Mouse (Mus musculus) skeletal muscle tissue, adult 2 months (tissue): Measurements from ENCODE around the gene Fam104a.
A peak's percentile ranks its signal among the peaks of the same experiment; 100 is the strongest.

Experiments used
- DNase-seq: peaks from one replicate; pipeline ENCODE4 v3.0.0-alpha.2; 2012; ENCODE audit warnings: low read depth, low spot score

The Fam104a gene

DNA sequence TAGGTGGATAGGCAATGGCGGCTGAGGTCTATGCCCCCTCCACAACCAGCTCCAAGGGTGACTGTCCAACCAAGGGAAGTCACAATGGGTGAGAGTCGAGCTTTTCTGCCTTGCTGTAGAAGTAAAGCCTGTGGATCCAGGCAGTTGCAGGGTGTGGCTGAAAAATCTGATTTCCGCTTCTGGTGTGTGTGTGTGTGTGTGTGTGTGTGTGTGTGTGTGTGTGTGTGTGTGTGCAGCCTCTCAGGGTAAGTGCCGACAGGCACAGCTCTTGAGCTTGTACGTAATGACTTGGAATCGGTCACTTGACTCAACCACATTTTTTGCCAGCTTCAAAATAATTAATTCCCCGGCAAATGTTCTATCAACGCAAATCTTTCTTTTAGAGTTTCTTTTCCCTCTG lies 52.7 kb downstream of the Fam104a start:
- no peak for DNase-seq

DNA sequence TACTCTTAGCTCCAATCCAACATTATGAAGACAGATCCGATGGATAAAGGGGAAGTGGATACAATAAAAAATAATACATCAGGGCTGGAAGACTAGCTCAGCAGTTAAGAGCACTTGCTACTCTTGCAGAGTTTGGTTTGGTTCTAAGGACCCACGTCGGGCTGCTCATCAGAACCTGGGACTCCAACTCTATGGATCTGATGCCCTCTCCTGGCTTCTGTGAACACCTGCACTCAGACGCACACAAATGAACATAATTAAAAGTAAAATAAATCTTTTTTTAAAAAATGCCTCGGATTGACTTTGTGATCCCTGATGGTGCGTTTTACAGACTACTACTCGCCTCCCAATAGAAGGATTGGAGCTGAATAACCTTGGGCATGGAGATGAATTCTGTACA lies 53.3 kb downstream of the Fam104a start:
- no peak for DNase-seq

DNA sequence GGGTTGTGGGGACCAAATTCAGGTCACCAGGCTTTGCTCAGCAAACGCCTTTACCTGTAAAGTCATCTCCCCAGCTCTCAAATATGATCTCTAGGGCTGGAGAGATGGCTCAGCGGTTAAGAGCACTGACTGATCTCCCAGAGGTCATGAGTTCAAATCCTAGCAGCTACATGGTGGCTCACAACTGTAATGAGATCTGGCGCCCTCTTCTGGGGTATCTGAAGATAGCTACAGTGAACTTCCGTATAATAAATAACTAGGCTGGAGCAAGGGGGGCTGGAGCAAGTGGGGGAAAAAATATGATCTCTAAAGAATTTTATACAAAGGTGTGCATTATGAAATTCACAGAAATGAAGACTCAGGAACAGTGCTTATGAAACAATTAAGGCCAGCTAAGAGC lies 56.2 kb downstream of the Fam104a start:
- no peak for DNase-seq

DNA sequence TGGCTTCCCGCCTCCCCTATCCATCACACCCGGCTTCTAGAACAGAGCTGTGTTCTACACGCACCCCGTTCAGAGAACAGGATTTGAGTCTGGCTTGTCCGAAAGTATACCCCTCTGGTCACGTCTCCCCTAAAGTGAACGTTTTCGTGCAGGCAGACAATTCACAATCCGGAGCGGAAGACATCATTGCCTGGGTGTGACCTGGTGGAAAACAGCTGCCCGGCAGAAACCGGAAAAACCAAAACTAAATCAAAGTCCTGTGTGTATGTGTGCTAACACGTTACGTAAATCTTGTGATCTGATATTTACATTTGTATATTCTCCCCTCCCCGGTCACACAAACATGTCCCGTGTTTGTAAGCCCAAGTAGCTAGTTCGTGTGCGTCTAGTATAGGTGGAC lies 58.5 kb downstream of the Fam104a start:
- DNase-seq, result no peak

DNA sequence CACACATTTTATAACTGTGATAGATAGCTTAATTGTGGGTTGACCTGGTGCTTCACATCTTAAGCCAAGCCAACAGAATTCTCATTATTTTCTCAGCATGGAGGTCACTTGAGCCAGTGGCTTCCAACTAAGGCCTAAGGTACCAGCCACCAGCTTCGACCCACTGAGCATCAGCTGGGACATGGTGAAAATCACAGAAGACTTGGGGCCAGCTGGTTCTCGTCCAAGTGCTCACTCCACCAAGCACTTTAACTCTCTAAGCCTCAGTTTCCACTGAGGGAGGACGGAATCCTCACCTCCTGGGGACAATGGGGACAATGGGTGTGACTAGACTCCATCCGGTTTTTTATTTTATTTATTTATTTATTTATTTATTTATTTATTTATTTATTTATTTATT lies 61.9 kb downstream of the Fam104a start:
- DNase-seq, result no peak

DNA sequence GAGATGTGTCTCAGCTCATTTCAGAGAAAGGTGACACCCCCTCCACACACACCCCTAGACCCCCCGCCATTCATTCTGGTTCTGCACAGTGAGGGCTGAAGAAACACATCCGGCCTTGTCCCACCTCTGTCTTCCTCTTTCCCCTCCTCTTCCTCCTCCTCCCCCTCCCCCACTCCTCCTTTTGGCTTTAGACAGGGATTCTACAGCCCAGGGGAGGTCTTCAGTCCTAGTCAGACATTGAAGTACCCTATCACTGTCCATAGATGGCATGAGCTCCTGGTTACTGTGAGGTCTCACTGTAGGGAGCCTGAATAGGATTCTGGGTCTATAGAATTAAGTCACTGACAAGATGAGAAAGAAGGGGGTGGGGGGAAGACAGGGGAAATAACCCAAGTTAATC lies 63.0 kb downstream of the Fam104a start:
- DNase-seq, result no peak

DNA sequence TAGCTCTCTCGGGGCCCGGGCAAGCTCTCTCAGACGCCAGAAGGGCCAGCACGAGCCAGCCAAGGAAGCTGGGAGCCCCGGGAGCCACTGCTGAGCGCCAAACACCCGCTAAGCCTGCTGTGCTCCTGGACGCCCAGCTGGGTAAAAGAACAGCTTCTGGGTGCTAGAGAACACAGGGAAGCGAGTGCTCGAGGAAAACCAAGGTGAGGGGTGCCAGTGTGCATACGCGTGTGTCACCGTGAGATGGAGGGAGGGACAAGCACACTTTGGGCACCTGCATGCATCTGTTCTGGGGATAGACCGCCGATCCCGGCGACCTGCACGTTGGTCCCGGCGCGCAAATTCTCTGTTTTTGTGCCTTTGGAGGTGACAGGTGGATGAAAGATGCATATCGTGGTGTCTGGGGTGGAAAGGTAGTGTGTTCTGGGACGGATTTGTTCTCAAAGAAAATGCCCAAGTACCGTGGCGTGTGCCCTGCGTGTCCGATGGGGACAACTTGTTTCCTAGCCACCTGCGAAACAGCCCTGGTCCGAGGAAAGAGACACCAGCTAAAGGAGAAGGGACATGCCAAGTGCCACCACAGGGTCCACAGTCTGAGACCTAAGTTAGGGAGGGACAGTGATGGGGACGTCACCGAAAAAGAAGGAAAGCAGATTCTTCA lies 64.4 kb downstream of the Fam104a start:
- DNase-seq, result no peak

DNA sequence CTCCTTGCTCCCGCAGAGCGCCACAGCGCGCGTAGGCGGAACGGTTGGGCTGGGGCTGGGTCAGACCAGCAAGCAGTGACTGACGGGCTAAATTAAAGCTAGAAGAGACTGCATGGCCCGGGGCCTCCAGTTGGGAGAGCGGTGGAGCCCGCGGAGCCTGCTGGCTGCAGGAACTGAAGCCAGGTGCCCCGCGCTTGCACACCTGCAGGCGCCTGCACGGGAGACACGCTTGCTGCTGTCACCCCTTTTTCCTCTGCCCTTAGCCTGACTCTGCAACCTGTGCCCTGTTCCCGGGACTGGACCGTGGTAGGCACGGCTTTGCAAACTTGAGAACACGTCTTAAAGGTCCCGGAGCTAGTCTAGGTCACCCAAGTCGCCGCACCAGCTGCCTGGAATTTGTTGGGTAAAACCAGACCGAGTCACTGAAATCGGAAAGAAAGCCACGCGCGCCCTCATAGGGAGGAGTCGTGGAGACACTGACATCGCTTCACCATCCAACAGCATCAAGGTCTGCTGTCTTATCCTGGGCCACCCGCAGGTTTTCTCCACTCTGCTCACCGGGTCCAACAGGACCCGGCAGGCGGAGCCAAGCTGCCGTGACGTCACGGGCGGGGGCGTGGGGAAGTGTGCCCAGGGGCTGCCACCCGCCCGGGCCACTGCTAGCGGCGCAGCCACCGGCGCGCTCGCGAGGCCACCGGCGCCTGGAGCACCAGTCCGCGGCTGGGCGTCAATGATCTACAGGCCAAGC lies 65.1 kb downstream of the Fam104a start, which contains the start of gene Sstr2:
Gene Sstr2 (plus strand): TSS at position 671 of the 748 bp plus-strand sequence.
- DNase-seq, result no peak

DNA sequence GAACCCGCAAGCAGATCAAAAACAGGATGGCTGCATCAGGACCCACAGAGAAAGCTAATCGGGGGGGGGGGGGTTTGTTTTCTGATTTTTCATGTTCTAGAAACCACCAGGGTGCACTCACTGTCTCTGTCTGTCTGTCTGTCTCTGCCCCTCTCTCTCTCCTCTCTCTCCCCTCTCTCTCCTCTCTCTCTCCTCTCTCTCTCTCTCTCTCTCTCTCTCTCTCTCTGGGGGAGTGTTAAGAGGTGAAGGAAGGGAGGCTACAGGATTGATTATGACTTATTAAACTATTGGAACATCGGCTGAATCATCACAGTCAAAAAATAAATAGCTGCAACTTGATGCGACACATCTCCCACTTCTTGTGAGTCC lies 65.7 kb downstream of the Fam104a start:
- DNase-seq, result no peak

DNA sequence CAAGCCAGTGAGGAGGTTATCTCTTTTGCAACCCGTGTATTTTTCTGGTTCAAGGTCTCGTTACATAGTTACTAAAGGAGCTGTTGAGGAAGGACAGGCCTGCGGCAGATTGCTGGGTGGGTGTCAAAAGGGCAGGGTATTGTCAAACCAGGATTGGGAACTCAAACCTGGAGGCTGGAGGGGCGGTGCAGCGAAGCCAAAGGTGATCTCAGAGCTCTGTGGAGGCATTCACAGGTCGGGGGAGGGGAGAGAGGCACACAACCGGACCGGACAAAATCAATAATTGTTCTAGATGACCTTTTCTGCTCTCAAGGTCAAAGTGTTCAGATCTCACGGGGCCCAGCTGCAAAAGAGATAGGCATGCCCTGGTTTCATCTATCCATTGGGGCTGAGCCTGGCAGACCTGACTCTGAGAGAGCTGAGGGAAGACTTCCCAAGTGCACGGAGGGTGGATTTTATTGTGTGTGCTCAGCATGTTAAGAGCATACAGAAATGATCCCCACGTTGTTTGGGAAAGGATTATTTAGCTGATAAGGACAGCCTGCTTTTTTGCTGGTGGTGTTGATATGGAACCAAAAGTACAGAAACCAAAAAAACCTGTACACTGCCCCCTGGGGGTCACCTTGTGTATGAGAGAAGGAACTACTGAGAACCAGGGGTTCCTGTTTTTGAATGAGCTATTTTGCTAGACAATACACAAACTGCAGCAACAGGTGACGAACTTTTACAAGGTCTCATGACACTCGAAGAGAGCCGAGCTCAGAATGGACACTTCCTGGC lies 66.6 kb downstream of the Fam104a start:
- peak; percentile 17 for DNase-seq

DNA sequence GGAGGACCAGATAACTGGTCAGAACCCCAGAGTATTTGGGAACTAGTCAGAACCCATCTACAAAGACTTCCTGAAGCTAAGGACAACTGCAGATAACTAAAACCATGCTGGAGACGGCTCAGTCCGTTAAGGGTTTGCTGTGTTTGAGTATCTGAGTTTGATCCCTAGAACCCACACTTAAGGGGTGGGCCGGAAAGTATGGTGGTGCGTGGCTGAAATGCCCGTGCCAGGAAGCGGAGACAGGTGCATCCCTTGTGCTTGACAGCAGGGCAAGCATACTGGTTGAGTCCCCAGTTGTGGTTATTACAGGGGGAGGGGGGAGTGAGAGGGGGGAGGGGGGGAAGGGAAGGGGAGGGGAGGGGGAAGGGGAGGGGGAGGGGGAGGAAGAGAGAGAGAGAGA lies 69.5 kb downstream of the Fam104a start:
- no peak for DNase-seq

DNA sequence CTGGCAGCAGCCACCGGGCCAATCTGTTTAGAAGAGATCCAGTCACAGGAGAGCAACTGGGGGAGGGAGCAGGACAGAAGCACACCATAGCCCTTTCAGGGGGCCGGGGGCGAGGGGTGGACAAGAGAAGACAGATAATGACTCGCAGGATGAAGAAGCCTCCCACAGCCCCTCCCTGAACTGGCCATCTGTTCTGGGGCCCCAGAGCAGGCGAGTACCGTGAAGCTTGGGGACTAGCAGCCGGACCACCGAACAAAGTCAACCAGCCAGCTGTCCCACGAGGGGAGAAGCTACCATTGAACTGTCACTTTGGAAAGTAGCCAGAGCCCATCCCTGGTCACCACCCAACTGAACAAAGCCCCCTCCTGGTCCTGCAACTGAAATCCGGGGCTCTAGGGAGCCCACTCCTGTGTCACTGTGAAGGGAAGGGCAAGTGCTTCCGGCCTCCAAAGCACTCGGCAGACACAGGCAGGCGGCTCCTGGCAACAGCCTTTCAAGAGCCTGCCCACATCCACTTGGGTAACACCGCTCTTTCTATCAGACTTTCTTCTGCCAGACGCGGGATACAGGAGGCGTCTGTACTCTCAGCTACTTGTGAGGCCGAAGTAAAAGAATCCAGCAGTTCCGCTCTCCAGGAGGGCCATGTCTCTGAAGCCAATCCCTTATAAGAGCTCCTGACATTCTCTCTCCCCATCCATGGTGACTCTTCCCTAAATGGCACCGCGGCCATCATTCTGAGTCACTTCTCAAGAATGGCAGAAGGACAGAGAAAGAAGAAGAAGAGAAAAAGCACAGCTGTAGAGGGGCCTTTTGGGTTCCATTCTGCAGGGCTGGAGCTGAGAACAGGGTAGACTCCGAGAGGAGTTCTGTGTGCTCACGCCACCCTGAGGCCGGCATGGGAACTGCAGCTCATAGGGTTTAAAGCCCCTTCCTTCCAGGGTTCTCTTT lies 72.0 kb downstream of the Fam104a start:
- DNase-seq, result no peak
